Mouse (Mus musculus) midbrain, embryonic 16.5 days (tissue): Measurements from ENCODE around the gene Rin1. TPM values are rescaled to one million over a fixed set of nuclear protein-coding genes. Genes with fewer than 3 reads are reported as not detected.
"Not testable (repeated sequence)": the region's sequence is repeated elsewhere in the genome, so short reads cannot be mapped to it uniquely, and the experiment has no call there.

Experiments
- ATAC-seq: fragments of 200-750 bp; cut with Nextera tagmentation; 2 replicates; pipeline ENCODE4 v1.8.0; 2017; ENCODE audit warnings: moderate TSS enrichment
- H3K27ac ChIP-seq: fragments of 300-500 bp; sonication (generic); 2 replicates; pipeline ENCODE4 v1.5.1; 2014; ENCODE audit warnings: mild to moderate bottlenecking, low read length, mixed read lengths
- H3K27me3 ChIP-seq: fragments of 300-500 bp; sonication (generic); 2 replicates; pipeline ENCODE4 v1.6.1; 2014; ENCODE audit warnings: low read depth, low read length, mixed read lengths; ENCODE audit not compliant: control insufficient read depth, insufficient read depth
- H3K36me3 ChIP-seq: fragments of 300-500 bp; sonication (generic); 2 replicates; pipeline ENCODE4 v1.6.1; 2014; ENCODE audit warnings: mild to moderate bottlenecking, low read length, moderate library complexity, mixed read lengths; ENCODE audit not compliant: control insufficient read depth, insufficient read depth
- H3K4me1 ChIP-seq: fragments of 300-500 bp; sonication (generic); 2 replicates; pipeline ENCODE4 v1.6.1; 2014; ENCODE audit warnings: mild to moderate bottlenecking, low read length, mixed read lengths; ENCODE audit not compliant: control insufficient read depth, insufficient read depth
- H3K4me2 ChIP-seq: fragments of 300-500 bp; sonication (generic); 2 replicates; pipeline ENCODE4 v1.6.1; 2014; ENCODE audit warnings: mild to moderate bottlenecking, low read length, mixed read lengths
- H3K4me3 ChIP-seq: fragments of 300-500 bp; sonication (generic); 2 replicates; pipeline ENCODE4 v1.5.1; 2014; ENCODE audit warnings: low read depth, mild to moderate bottlenecking, low read length, moderate library complexity, mixed read lengths
- H3K9ac ChIP-seq: fragments of 300-500 bp; sonication (generic); 2 replicates; pipeline ENCODE4 v1.6.1; 2014; ENCODE audit warnings: low read depth, low read length, mixed read lengths
- H3K9me3 ChIP-seq: fragments of 300-500 bp; sonication (generic); replicated peaks from 2 replicates; pipeline ENCODE4 v1.6.1; 2014; ENCODE audit warnings: mild to moderate bottlenecking, low read length, mixed read lengths; ENCODE audit not compliant: control insufficient read depth, poor library complexity, severe bottlenecking
- WGBS: fragments of 180-500 bp; shearing (Covaris S2); extraction: QIAGEN DNeasy Blood & Tissue Kit; methylation state at CpG from one replicate; pipeline ENCODE4 v1.1.7; 2014; 5-methylcytosine and 5-hydroxymethylcytosine counted together
- polyA plus RNA-seq: library from polyadenylated mRNA; unstranded; fragments of >200 nt; fragmentation: Nextera tagmentation; extraction: Ambion mirVana; gene quantifications from 2 replicates; pipeline ENCODE4 v1.2.1, GENCODE M21; 2015

The Rin1 gene
- polyA plus RNA-seq, 1 experiment from 2014 or later, result 1.5 TPM

GRCm38 (mm10) chr19:5084834-5085144 lies 34.5 kb downstream of the Rin1 start:
- Histone ChIP-seq H3K27ac (peak overlapping the region; percentile 32), H3K9ac (peak overlapping the region; percentile 87), H3K36me3 (peaks cover 5% of the 10 kb centered on the region; the same call in 1 of the 2 replicates), H3K4me1 (peaks cover 19% of the 10 kb centered on the region), H3K27me3 (peaks cover 47% of the 10 kb centered on the region), H3K9me3 (no peaks in the 10 kb centered on the region), H3K4me3 (peak overlapping the region; percentile 70), H3K4me2 (peak overlapping the region; percentile 78)
- no peak for ATAC-seq
- WGBS, result 7% methylated on average over 15 of the region's 15 CpGs

- no peak for ATAC-seq
- no peaks in the 10 kb centered on the region for H3K9me3 ChIP-seq
- peaks cover 5% of the 10 kb centered on the region; the same call in 1 of the 2 replicates for H3K36me3 ChIP-seq
- H3K9ac ChIP-seq, result peak within 1 kb of the TSS; percentile 87
- WGBS, result under 1% methylated on average over 67 of the region's 69 CpGs
- peak within 1 kb of the TSS; percentile 32 for H3K27ac ChIP-seq
- peak within 1 kb of the TSS; percentile 70 for H3K4me3 ChIP-seq
- H3K27me3 ChIP-seq, result peaks cover 41% of the 10 kb centered on the region
- H3K4me1 ChIP-seq, result peaks cover 19% of the 10 kb centered on the region
- peak within 1 kb of the TSS; percentile 78 for H3K4me2 ChIP-seq
Observed at GRCm38 (mm10) chr19:5085145-5085863, 35.0 kb downstream of the Rin1 start, which contains the start of gene Tmem151a. TSS of gene Tmem151a (minus strand) at chr19:5085531.

DNA sequence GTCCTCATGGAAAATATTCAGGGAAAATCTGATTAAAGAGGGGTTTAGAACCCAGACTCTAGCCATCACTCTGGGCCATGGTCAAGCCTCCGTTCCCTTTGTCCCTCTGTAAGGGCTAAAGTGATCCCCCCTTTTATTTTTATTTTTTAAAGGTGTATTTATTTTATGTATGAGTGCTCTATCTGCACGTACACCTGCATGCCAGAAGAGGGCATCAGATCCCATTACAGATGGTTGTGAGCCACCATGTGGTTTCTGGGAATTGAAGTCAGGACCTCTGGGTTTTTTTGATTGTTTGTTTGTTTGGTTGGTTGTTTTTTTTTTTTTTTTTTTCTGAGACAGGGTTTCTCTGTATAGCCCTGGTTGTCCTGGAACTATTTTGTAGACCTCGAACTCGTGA lies 36.3 kb downstream of the Rin1 start:
- H3K4me3 ChIP-seq, H3K27ac ChIP-seq, ATAC-seq, H3K4me2 ChIP-seq, H3K9me3 ChIP-seq, H3K36me3 ChIP-seq, H3K9ac ChIP-seq: not testable (repeated sequence)
- Histone ChIP-seq H3K4me1 (peaks cover 19% of the 10 kb centered on the region), H3K27me3 (peaks cover 29% of the 10 kb centered on the region)
- 53% methylated on average over 4 of the region's 4 CpGs for WGBS

GRCm38 (mm10) chr19:5087884-5088728 lies 37.8 kb downstream of the Rin1 start, which contains the start of gene Yif1a:
TSS of gene Yif1a (plus strand) at chr19:5088538.
- no peaks in the 10 kb centered on the region for H3K9me3 ChIP-seq
- peak within 1 kb of the TSS; percentile 71 for H3K9ac ChIP-seq
- peak within 1 kb of the TSS; percentile 52 for H3K4me3 ChIP-seq
- under 1% methylated on average over 58 of the region's 58 CpGs for WGBS
- H3K4me1 ChIP-seq, result peaks cover 19% of the 10 kb centered on the region
- H3K4me2 ChIP-seq, result peak within 1 kb of the TSS; percentile 75
- peaks cover 12% of the 10 kb centered on the region for H3K36me3 ChIP-seq
- H3K27ac ChIP-seq, result peak within 1 kb of the TSS; percentile 90
- peak; percentile 94 for ATAC-seq
- H3K27me3 ChIP-seq, result peaks cover 13% of the 10 kb centered on the region

DNA sequence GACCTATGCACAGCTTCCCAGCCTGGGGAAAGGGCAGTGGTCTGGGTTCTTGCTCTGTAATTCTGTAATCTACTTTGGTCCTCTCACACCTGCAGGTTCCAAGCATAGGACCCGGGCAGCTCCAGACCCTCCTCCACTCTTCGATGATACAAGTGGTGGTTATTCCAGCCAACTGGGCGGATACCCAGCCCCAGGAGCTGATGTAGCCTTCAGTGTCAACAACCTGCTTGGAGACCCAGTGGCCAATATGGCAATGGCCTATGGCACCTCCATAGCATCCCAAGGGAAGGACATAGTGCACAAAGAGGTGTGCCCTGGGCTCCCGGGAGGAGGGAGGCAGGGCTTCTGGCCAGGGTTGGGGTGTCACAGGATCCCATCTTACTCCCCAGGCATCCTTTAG lies 39.0 kb downstream of the Rin1 start:
- Histone ChIP-seq H3K27ac (no peak overlapping the region), H3K4me3 (peak overlapping the region; percentile 52), H3K4me2 (peak overlapping the region; percentile 69), H3K9ac (peak overlapping the region; percentile 68), H3K27me3 (peaks cover 5% of the 10 kb centered on the region), H3K9me3 (no peaks in the 10 kb centered on the region), H3K4me1 (peaks cover 28% of the 10 kb centered on the region), H3K36me3 (peaks cover 19% of the 10 kb centered on the region)
- ATAC-seq, result no peak
- WGBS, result 87% methylated on average over 4 of the region's 4 CpGs

DNA sequence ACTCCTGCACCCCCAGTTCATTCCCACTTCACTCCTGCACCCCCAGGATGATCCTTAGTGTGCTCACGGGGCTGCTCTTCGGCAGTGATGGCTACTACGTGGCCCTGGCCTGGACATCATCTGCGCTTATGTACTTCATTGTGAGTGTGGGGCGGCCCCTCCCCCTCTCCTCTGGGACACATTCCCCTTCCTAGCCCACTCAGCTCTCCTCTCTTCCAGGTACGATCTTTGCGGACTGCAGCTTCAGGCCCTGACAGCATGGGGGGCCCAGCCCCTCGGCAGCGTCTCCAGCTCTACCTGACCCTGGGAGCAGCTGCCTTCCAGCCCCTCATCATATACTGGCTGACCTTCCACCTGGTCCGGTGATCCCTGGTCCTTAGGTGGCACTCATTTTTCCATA lies 41.8 kb downstream of the Rin1 start:
- Histone ChIP-seq H3K27ac (no peak overlapping the region), H3K4me3 (no peak overlapping the region), H3K4me1 (peaks cover 53% of the 10 kb centered on the region), H3K9ac (no peak overlapping the region), H3K4me2 (no peak overlapping the region), H3K36me3 (peaks cover 19% of the 10 kb centered on the region), H3K9me3 (no peaks in the 10 kb centered on the region), H3K27me3 (no peaks in the 10 kb centered on the region)
- 92% methylated on average over 10 of the region's 10 CpGs for WGBS
- ATAC-seq, result no peak

GRCm38 (mm10) chr19:5093481-5094242 lies 43.4 kb downstream of the Rin1 start:
- Histone ChIP-seq H3K9ac (peak overlapping the region; percentile 100), H3K4me1 (peaks cover 52% of the 10 kb centered on the region), H3K36me3 (peaks cover 19% of the 10 kb centered on the region), H3K27ac (peak overlapping the region; percentile 98), H3K4me2 (peak overlapping the region; percentile 88), H3K27me3 (no peaks in the 10 kb centered on the region), H3K4me3 (peak overlapping the region; percentile 89), H3K9me3 (no peaks in the 10 kb centered on the region)
- WGBS, result 75% methylated on average over 12 of the region's 12 CpGs
- ATAC-seq, result no peak; the same call in 1 of the 2 replicates

DNA sequence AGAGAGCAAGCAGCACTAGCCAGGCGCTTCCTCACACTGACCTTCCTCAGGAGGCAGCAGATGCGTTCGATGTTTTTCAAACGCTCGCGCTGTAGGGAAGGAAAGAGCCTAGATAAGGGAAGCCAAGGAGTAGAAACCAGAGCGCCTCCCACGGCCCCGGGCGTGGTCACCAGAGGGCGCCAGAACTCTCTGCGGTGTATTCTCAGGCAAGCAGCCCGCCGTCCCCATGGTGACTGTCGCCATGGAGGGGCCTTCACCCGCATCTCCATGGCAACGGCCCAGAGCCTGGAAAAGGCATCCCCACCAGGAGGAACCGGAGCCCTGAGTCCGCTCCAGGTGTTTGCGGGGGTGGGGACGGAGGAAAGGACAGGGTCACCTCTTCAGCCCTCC lies 44.0 kb downstream of the Rin1 start:
- no peaks in the 10 kb centered on the region for H3K27me3 ChIP-seq
- WGBS, result under 1% methylated on average over 19 of the region's 21 CpGs
- H3K4me2 ChIP-seq, result peak overlapping the region; percentile 88
- no peaks in the 10 kb centered on the region for H3K9me3 ChIP-seq
- peaks cover 19% of the 10 kb centered on the region for H3K36me3 ChIP-seq
- peaks cover 53% of the 10 kb centered on the region for H3K4me1 ChIP-seq
- peak; percentile 61 for ATAC-seq
- peak overlapping the region; percentile 100 for H3K9ac ChIP-seq
- peak overlapping the region; percentile 98 for H3K27ac ChIP-seq
- peak overlapping the region; percentile 89 for H3K4me3 ChIP-seq
